8 mouse cellular contexts compared by ENCODE assay signal in genomic region chr13:31992409-31993201, GRCm38 (mm10).
DNase-seq lines count a peak whose midpoint lies in the region; ATAC-seq and TF ChIP-seq lines count a peak whose summit lies in the region.

No protein-coding gene starts in this region.

- WGBS in heart, embryonic 16.5 days: 48% methylated on average over 12 of the region's 12 CpGs
- 35% methylated on average over 12 of the region's 12 CpGs for WGBS in lung, postnatal 0 days

- TF ChIP-seq EP300 in lung, postnatal 0 days (IDR thresholded peaks at IDR 0.05): no peak

- peaks cover 4% of the 10 kb centered on the region for H3K4me1 ChIP-seq in heart, embryonic 16.5 days (ENCODE audit: control insufficient read depth, insufficient read depth, low read length)
- H3K4me1 ChIP-seq in lung, postnatal 0 days (ENCODE audit: insufficient read depth, low read depth, low read length): no peaks in the 10 kb centered on the region

- no peak overlapping the region for H3K9ac ChIP-seq in heart, embryonic 16.5 days (ENCODE audit: low read length)
- no peak overlapping the region for H3K9ac ChIP-seq in lung, postnatal 0 days (replicated peaks; ENCODE audit: low read depth)

- no peaks in the 10 kb centered on the region for H3K27me3 ChIP-seq in heart, embryonic 16.5 days (ENCODE audit: control insufficient read depth, insufficient read depth, low read length)
- no peaks in the 10 kb centered on the region for H3K27me3 ChIP-seq in lung, postnatal 0 days (replicated peaks; ENCODE audit: insufficient read depth, low read length)

- H3K36me3 ChIP-seq in heart, embryonic 16.5 days (ENCODE audit: control insufficient read depth, insufficient read depth): no peaks in the 10 kb centered on the region
- H3K36me3 ChIP-seq in lung, postnatal 0 days (ENCODE audit: insufficient read depth, low read length): no peaks in the 10 kb centered on the region

- intact Hi-C loops in left cerebral cortex, adult 2 months (cut with DNase I): no loop called here
- intact Hi-C loops in left cerebral cortex, postnatal 25 days (cut with DNase I): no loop called here

- peak; percentile 2 for DNase-seq in gastrocnemius, adult 18-20 months (ENCODE audit: low spot score)
- no peak for DNase-seq in gastrocnemius, postnatal 4 days (ENCODE audit: low spot score in 2 of 2)
- DNase-seq in lung, postnatal 0 days (ENCODE audit: low spot score): peak; percentile 69
- DNase-seq in left cerebral cortex, adult 2 months (ENCODE audit: extremely low spot score in 1 of 2, low spot score in 2 of 2): no peak
- DNase-seq in layer of hippocampus, adult 8-10 months (ENCODE audit: low spot score in 2 of 2): no peak
- DNase-seq in left cerebral cortex, postnatal 25 days (ENCODE audit: low spot score in 2 of 2): no peak

- H3K4me2 ChIP-seq in heart, embryonic 16.5 days (ENCODE audit: low read depth, low read length): peak overlapping the region; percentile 36
- H3K4me2 ChIP-seq in lung, postnatal 0 days (replicated peaks; ENCODE audit: low read depth, low read length): no peak overlapping the region; the same call in 1 of the 2 replicates

- peak overlapping the region; percentile 23; the same call in 1 of the 2 replicates for H3K27ac ChIP-seq in heart, embryonic 16.5 days (ENCODE audit: low read length)
- H3K27ac ChIP-seq in lung, postnatal 0 days (ENCODE audit: low read length): no peak overlapping the region
- no peak overlapping the region for H3K27ac ChIP-seq in left cerebral cortex, adult 2 months

- TF ChIP-seq CTCF in lung, postnatal 0 days (IDR thresholded peaks at IDR 0.05): no peak
- TF ChIP-seq CTCF in left cerebral cortex, adult 2 months (IDR thresholded peaks at IDR 0.05): no peak

- peak; percentile 83 for ATAC-seq in common myeloid progenitor, adult 5-6 weeks (replicated peaks; ENCODE audit: low read depth, poor library complexity, severe bottlenecking)
- ATAC-seq in heart, embryonic 16.5 days (replicated peaks; ENCODE audit: extremely low read depth, insufficient read depth, low FRiP score): peak; percentile 49; the same call in 1 of the 2 replicates
- peak; percentile 57; the same call in 1 of the 2 replicates for ATAC-seq in lung, postnatal 0 days

- H3K4me3 ChIP-seq in heart, embryonic 16.5 days (ENCODE audit: low read length): no peak overlapping the region
- H3K4me3 ChIP-seq in lung, postnatal 0 days (ENCODE audit: low read depth, low read length): no peak overlapping the region
- H3K4me3 ChIP-seq in left cerebral cortex, adult 2 months: no peak overlapping the region

- no peaks in the 10 kb centered on the region for H3K9me3 ChIP-seq in heart, embryonic 16.5 days (replicated peaks; ENCODE audit: control insufficient read depth, low read length)
- H3K9me3 ChIP-seq in lung, postnatal 0 days (ENCODE audit: low read length): no peaks in the 10 kb centered on the region

Comparison
In these comparisons a context has a peak if more than half of its experiments do, and no peak if none do; other contexts are left out.
1. DNase-seq: peak in gastrocnemius, adult 18-20 months (single experiment) and lung, postnatal 0 days (single experiment); none in gastrocnemius, postnatal 4 days (0 of 2), left cerebral cortex, adult 2 months (0 of 2), layer of hippocampus, adult 8-10 months (0 of 2) and left cerebral cortex, postnatal 25 days (0 of 2).
2. Peak in every context shown above with its lines, with median percentiles within 50 percentile points of each other: ATAC-seq.